Mouse (Mus musculus) erythroid progenitor cell, adult 5-6 weeks (primary cell): ENCODE results near the gene Bcl7b. TPM values are rescaled to one million over a fixed set of nuclear protein-coding genes. Genes with fewer than 3 reads are reported as not detected.

ENCODE experiments used
- ATAC-seq: replicated peaks from 2 replicates; pipeline ENCODE4 v1.8.0; 2016; ENCODE audit warnings: moderate number of reproducible peaks, mild to moderate bottlenecking, moderate TSS enrichment, inconsistent platforms; ENCODE audit not compliant: poor library complexity, low FRiP score, severe bottlenecking
- total RNA-seq, 2 experiments: library from RNA; stranded (forward) in 1 of 2; stranded (reverse) in 1 of 2; fragments of 150-400 nt in 1 of 2; fragments of 186-747, 209-891 nt in 1 of 2; gene quantifications; 2 replicates each; pipeline versions ENCODE4 v1.2.3 to v1.2.4; 2015 to 2017; ENCODE audit warnings: low replicate concordance in 2 of 2

Bcl7b gene
- total RNA-seq (2015; ENCODE audit: low replicate concordance) (24.1 and 35.6 TPM in 2 replicates), total RNA-seq (2017; ENCODE audit: low replicate concordance) (13.5 and 24.4 TPM in 2 replicates)

GRCm38 (mm10) chr5:135168063-135169062, at the start of gene Bcl7b:
Gene Bcl7b (plus strand): TSS chr5:135168283.
- peak; percentile 97 for ATAC-seq

- ATAC-seq: no peak; the same call in 1 of the 2 replicates
These were observed 49.4 kb upstream of the Bcl7b start for GRCm38 (mm10) chr5:135118589-135119081.

- ATAC-seq: no peak
These were observed 47.3 kb upstream of the Bcl7b start for GRCm38 (mm10) chr5:135120753-135121152.

- ATAC-seq: no peak
These were observed 42.0 kb upstream of the Bcl7b start for GRCm38 (mm10) chr5:135126121-135126520.

- ATAC-seq: no peak
These were observed 40.4 kb upstream of the Bcl7b start for GRCm38 (mm10) chr5:135127669-135128068.

- ATAC-seq: no peak
These were observed 38.3 kb upstream of the Bcl7b start for GRCm38 (mm10) chr5:135129747-135130146.

- ATAC-seq: peak; percentile 61
These were observed 34.2 kb upstream of the Bcl7b start for GRCm38 (mm10) chr5:135133736-135134405.

GRCm38 (mm10) chr5:135134534-135134933, 33.5 kb upstream of the Bcl7b start:
- ATAC-seq: no peak

- ATAC-seq: no peak
These were observed 28.2 kb upstream of the Bcl7b start for GRCm38 (mm10) chr5:135139881-135140280.

- no peak for ATAC-seq
These were observed 23.6 kb upstream of the Bcl7b start for GRCm38 (mm10) chr5:135144469-135144868.

- no peak for ATAC-seq
These were observed 22.6 kb upstream of the Bcl7b start for GRCm38 (mm10) chr5:135145532-135145931.

GRCm38 (mm10) chr5:135145955-135146354, 22.1 kb upstream of the Bcl7b start:
- no peak for ATAC-seq

- no peak for ATAC-seq
These were observed 19.4 kb upstream of the Bcl7b start for GRCm38 (mm10) chr5:135148715-135149052.

GRCm38 (mm10) chr5:135149053-135149819, 18.8 kb upstream of the Bcl7b start, which contains the start of gene Tbl2:
Gene Tbl2 (plus strand): TSS chr5:135149657.
- peak; percentile 92 for ATAC-seq

- peak; percentile 2; the same call in 1 of the 2 replicates for ATAC-seq
These were observed 18.3 kb upstream of the Bcl7b start for GRCm38 (mm10) chr5:135149820-135150178.

GRCm38 (mm10) chr5:135156496-135156895, 11.6 kb upstream of the Bcl7b start:
- ATAC-seq: no peak

GRCm38 (mm10) chr5:135161221-135161620, 6.9 kb upstream of the Bcl7b start:
- no peak for ATAC-seq

- no peak for ATAC-seq
These were observed 6.4 kb upstream of the Bcl7b start for GRCm38 (mm10) chr5:135161650-135162049.

- ATAC-seq: no peak
These were observed 5.7 kb upstream of the Bcl7b start for GRCm38 (mm10) chr5:135162361-135162760.

- no peak for ATAC-seq
These were observed 5.3 kb upstream of the Bcl7b start for GRCm38 (mm10) chr5:135162821-135163220.
